Mouse (Mus musculus) cerebellum, adult 2 months (tissue): Measurements from ENCODE around the gene Rassf2. TPM values are rescaled to one million over a fixed set of nuclear protein-coding genes. Genes with fewer than 3 reads are reported as not detected.

ENCODE experiments used
- DNase-seq, 2 experiments: peaks; one replicate each; pipeline ENCODE4 v3.0.0; 2021
- H3K27ac ChIP-seq: fragments of 200-500 bp; 2 replicates; pipeline ENCODE4 v1.5.1; 2012; ENCODE audit warnings: low read length, control low read depth, inconsistent platforms; ENCODE audit not compliant: insufficient read depth
- H3K27me3 ChIP-seq: fragments of 200-500 bp; 2 replicates; pipeline ENCODE4 v1.6.1; 2012; ENCODE audit warnings: inconsistent platforms, mild to moderate bottlenecking, low read length, moderate library complexity; ENCODE audit not compliant: control insufficient read depth, insufficient read depth
- H3K4me1 ChIP-seq: fragments of 200-500 bp; 2 replicates; pipeline ENCODE4 v1.6.1; 2011; ENCODE audit warnings: low read length; ENCODE audit not compliant: control insufficient read depth, insufficient read depth
- H3K4me3 ChIP-seq: fragments of 200-500 bp; replicated peaks from 2 replicates; pipeline ENCODE3; 2011; ENCODE audit warnings: mild to moderate bottlenecking, low read depth, low read length, control low read depth; ENCODE audit not compliant: insufficient read depth
- CTCF ChIP-seq: fragments of 200-500 bp; IDR thresholded peaks from 2 replicates; pipeline ENCODE4 v1.5.1; 2011; ENCODE audit warnings: low read depth, mild to moderate bottlenecking, control low read depth, low read length, moderate library complexity, borderline replicate concordance; ENCODE audit not compliant: insufficient read depth
- POLR2A ChIP-seq: fragments of 200-500 bp; IDR thresholded peaks from 2 replicates; pipeline ENCODE4 v1.6.1; 2011; ENCODE audit warnings: low read length, control low read depth, borderline replicate concordance; ENCODE audit not compliant: insufficient read depth
- WGBS: fragments of 180-500 bp; shearing (Covaris S2); methylation state at CpG from one replicate; pipeline ENCODE4 v1.1.7; 2018; 5-methylcytosine and 5-hydroxymethylcytosine counted together
- polyA plus RNA-seq: library from polyadenylated mRNA; depleted of rRNA; stranded (reverse); fragments of >200 nt; gene quantifications from 2 replicates; pipeline ENCODE4 v1.2.3, GENCODE M21; 2012; rRNA removed

The Rassf2 gene
- polyA plus RNA-seq, 1 experiment, result 44.7 TPM

- H3K27ac ChIP-seq, result no peak overlapping the region
- no peak for DNase-seq
- H3K27me3 ChIP-seq, result no peaks in the 10 kb centered on the region
- WGBS, result 52% methylated on average over 3 of the region's 3 CpGs
- no peak for TF ChIP-seq POLR2A
- no peak for TF ChIP-seq CTCF
- 0 out of 2 replicates have a peak, but pooled peaks cover 6% of the 10 kb centered on the region for H3K4me1 ChIP-seq
- H3K4me3 ChIP-seq, result no peak overlapping the region
Measured at GRCm38 (mm10) chr2:131948156-131948555, 81.9 kb downstream of the Rassf2 start.

- peak in 1 of 2 experiments; percentile 0 for DNase-seq
- H3K27ac ChIP-seq, result no peak overlapping the region
- H3K27me3 ChIP-seq, result no peaks in the 10 kb centered on the region
- TF ChIP-seq POLR2A (no peak), CTCF (no peak)
- 95% methylated on average over 16 of the region's 16 CpGs for WGBS
- H3K4me3 ChIP-seq, result no peak overlapping the region
- no peaks in the 10 kb centered on the region for H3K4me1 ChIP-seq
Measured at GRCm38 (mm10) chr2:131946351-131946750, 83.7 kb downstream of the Rassf2 start.

DNA sequence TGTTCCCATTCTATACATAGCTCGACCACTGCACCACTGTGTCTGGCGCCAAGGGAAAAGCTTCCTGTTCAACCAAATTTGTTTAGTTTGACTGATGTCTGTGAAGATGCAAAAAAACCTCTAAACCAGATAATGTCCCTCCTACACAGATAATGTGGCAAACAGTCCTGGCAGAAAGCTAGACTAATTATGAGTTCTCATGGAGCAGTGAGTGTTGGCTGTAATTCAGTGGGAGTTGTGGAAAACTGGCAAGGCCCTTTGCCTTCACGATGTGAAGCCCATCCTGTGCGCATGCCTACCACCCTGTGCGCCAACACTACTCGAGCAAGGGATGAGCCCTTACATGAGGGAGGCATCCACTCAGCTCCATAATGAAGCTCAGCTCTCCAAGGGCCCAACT is 84.3 kb downstream of the Rassf2 start:
- no peaks in the 10 kb centered on the region for H3K4me1 ChIP-seq
- DNase-seq, result peak in 1 of 2 experiments; percentile 0
- no peak for TF ChIP-seq CTCF
- TF ChIP-seq POLR2A, result no peak
- 30% methylated on average over 6 of the region's 6 CpGs for WGBS
- no peak overlapping the region for H3K27ac ChIP-seq
- H3K4me3 ChIP-seq, result no peak overlapping the region
- H3K27me3 ChIP-seq, result no peaks in the 10 kb centered on the region

- Histone ChIP-seq H3K4me1 (no peaks in the 10 kb centered on the region), H3K27me3 (no peaks in the 10 kb centered on the region), H3K4me3 (no peak overlapping the region), H3K27ac (no peak overlapping the region)
- TF ChIP-seq CTCF (no peak), POLR2A (no peak)
- WGBS, result 75% methylated on average over 8 of the region's 8 CpGs
- DNase-seq, result peak in 1 of 2 experiments; percentile 0
Measured at GRCm38 (mm10) chr2:131945225-131945624, 84.8 kb downstream of the Rassf2 start.

- no peak overlapping the region for H3K4me3 ChIP-seq
- TF ChIP-seq POLR2A, result no peak
- no peak for TF ChIP-seq CTCF
- no peaks in the 10 kb centered on the region for H3K4me1 ChIP-seq
- 33% methylated on average over 1 of the region's 1 CpGs for WGBS
- no peaks in the 10 kb centered on the region for H3K27me3 ChIP-seq
- H3K27ac ChIP-seq, result no peak overlapping the region
- DNase-seq, result no peak
Measured at GRCm38 (mm10) chr2:131944370-131944769, 85.7 kb downstream of the Rassf2 start.

- H3K4me3 ChIP-seq, result no peak overlapping the region
- TF ChIP-seq CTCF (no peak), POLR2A (no peak)
- WGBS, result 76% methylated on average over 6 of the region's 6 CpGs
- no peaks in the 10 kb centered on the region for H3K4me1 ChIP-seq
- H3K27me3 ChIP-seq, result no peaks in the 10 kb centered on the region
- DNase-seq, result no peak
- H3K27ac ChIP-seq, result no peak overlapping the region
Measured at GRCm38 (mm10) chr2:131941501-131941900, 88.6 kb downstream of the Rassf2 start.

GRCm38 (mm10) chr2:131940506-131940905 is 89.6 kb downstream of the Rassf2 start:
- WGBS, result 74% methylated on average over 3 of the region's 3 CpGs
- TF ChIP-seq CTCF, result no peak
- TF ChIP-seq POLR2A, result no peak

More at GRCm38 (mm10) chr2:131940506-131940905, 89.6 kb downstream of the Rassf2 start:
- DNase-seq, result no peak
- Histone ChIP-seq H3K27me3 (no peaks in the 10 kb centered on the region), H3K4me3 (no peak overlapping the region), H3K4me1 (no peaks in the 10 kb centered on the region), H3K27ac (no peak overlapping the region)

Other genes starting within 250 kb of the Rassf2 start
- gene Erv3, start 170.5 kb downstream of the Rassf2 start, polyA plus RNA-seq, result 0.33 and 0.54 TPM in 2 replicates
- gene Prnp, start 120.3 kb downstream of the Rassf2 start, polyA plus RNA-seq, result 570 and 571 TPM in 2 replicates
- not detected in 2 replicates for gene Prn, start 120.3 kb downstream of the Rassf2 start, polyA plus RNA-seq
- 0.31 and 0.35 TPM in 2 replicates for gene Prnd, start 79.4 kb downstream of the Rassf2 start, polyA plus RNA-seq
- gene Slc23a2, start 114.8 kb upstream of the Rassf2 start, polyA plus RNA-seq, result 68.6 and 76.9 TPM in 2 replicates
- gene Tmem230, start 217.5 kb upstream of the Rassf2 start, polyA plus RNA-seq, result 81.9 and 93.6 TPM in 2 replicates
- gene Pcna, start 223.1 kb upstream of the Rassf2 start, polyA plus RNA-seq, result 69.3 and 73.1 TPM in 2 replicates
- gene Cds2, start 232.9 kb upstream of the Rassf2 start, polyA plus RNA-seq, result 152 and 155 TPM in 2 replicates